Mouse (Mus musculus) stomach, embryonic 14.5 days (tissue): Measurements from ENCODE around the gene Gaa. TPM values are rescaled to one million over a fixed set of nuclear protein-coding genes. Genes with fewer than 3 reads are reported as not detected.

ENCODE experiments used
- ATAC-seq: fragments of 200-750 bp; cut with Nextera tagmentation; 2 replicates; pipeline ENCODE4 v1.8.0; 2017; ENCODE audit warnings: low read depth, moderate TSS enrichment; ENCODE audit not compliant: insufficient number of reproducible peaks, insufficient read depth, low FRiP score
- H3K27ac ChIP-seq: fragments of 300-500 bp; sonication (generic); 2 replicates; pipeline ENCODE4 v1.5.1; 2014; ENCODE audit warnings: mild to moderate bottlenecking, low read length, moderate library complexity, mixed read lengths
- H3K27me3 ChIP-seq: fragments of 300-500 bp; sonication (generic); 2 replicates; pipeline ENCODE4 v1.6.1; 2014; ENCODE audit warnings: low read length, control low read depth, mixed read lengths; ENCODE audit not compliant: control insufficient read depth, insufficient read depth
- H3K36me3 ChIP-seq: fragments of 300-500 bp; sonication (generic); 2 replicates; pipeline ENCODE4 v1.6.1; 2014; ENCODE audit warnings: mild to moderate bottlenecking, control low read depth, low read length, moderate library complexity, mixed read lengths; ENCODE audit not compliant: control insufficient read depth, insufficient read depth
- H3K4me1 ChIP-seq: fragments of 300-500 bp; sonication (generic); 2 replicates; pipeline ENCODE4 v1.6.1; 2014; ENCODE audit warnings: low read length, control low read depth, mixed read lengths; ENCODE audit not compliant: control insufficient read depth, insufficient read depth
- H3K4me2 ChIP-seq: fragments of 300-500 bp; sonication (generic); replicated peaks from 2 replicates; pipeline ENCODE4 v1.6.1; 2014; ENCODE audit warnings: low read depth, low read length, control low read depth
- H3K4me3 ChIP-seq: fragments of 300-500 bp; sonication (generic); 2 replicates; pipeline ENCODE4 v1.5.1; 2014; ENCODE audit warnings: low read depth, low read length, control low read depth
- H3K9ac ChIP-seq: fragments of 300-500 bp; sonication (generic); replicated peaks from 2 replicates; pipeline ENCODE4 v1.6.1; 2014; ENCODE audit warnings: low read depth, mild to moderate bottlenecking, control low read depth, low read length, moderate library complexity, mixed read lengths
- H3K9me3 ChIP-seq: fragments of 300-500 bp; sonication (generic); 2 replicates; pipeline ENCODE4 v1.6.1; 2016; ENCODE audit warnings: low read depth, low read length, control low read depth; ENCODE audit not compliant: control insufficient read depth
- WGBS: fragments of 180-500 bp; shearing (Covaris S2); extraction: QIAGEN DNeasy Blood & Tissue Kit; methylation state at CpG from one replicate; pipeline ENCODE4 v1.1.7; 2014; 5-methylcytosine and 5-hydroxymethylcytosine counted together
- polyA plus RNA-seq: library from polyadenylated mRNA; unstranded; fragments of >200 nt; fragmentation: Nextera tagmentation; extraction: Ambion mirVana; gene quantifications from 2 replicates; pipeline ENCODE4 v1.2.1, GENCODE M21; 2014

Gaa gene
- polyA plus RNA-seq, 1 experiment from 2014 or later, result 50.3 TPM

- peak within 1 kb of the TSS; percentile 98 for H3K4me2 ChIP-seq
- ATAC-seq, result peak; percentile 91
- WGBS, result under 1% methylated on average over 61 of the region's 66 CpGs
Observed at GRCm38 (mm10) chr11:119228091-119228781, 39.5 kb upstream of the Gaa start, which contains the start of the genes Tbc1d16 and Ccdc40. Gene Tbc1d16, minus strand, starts transcription at chr11:119228499. Gene Ccdc40, plus strand, starts transcription at chr11:119228572.

GRCm38 (mm10) chr11:119228846-119229626 lies 38.7 kb upstream of the Gaa start:
- Histone ChIP-seq H3K9ac (0 out of 2 replicates have a peak overlapping the region, but pooled peaks have one; percentile 66), H3K27ac (peak overlapping the region; percentile 48)

More at GRCm38 (mm10) chr11:119228091-119228781, 39.5 kb upstream of the Gaa start, which contains the start of the genes Tbc1d16 and Ccdc40:
- H3K9me3 ChIP-seq, result no peaks in the 10 kb centered on the region
- peaks cover 19% of the 10 kb centered on the region for H3K4me1 ChIP-seq
- no peaks in the 10 kb centered on the region for H3K27me3 ChIP-seq
- H3K27ac ChIP-seq, result peak within 1 kb of the TSS; percentile 52
- H3K36me3 ChIP-seq, result no peaks in the 10 kb centered on the region
- peak within 1 kb of the TSS; percentile 64 for H3K4me3 ChIP-seq
- peak within 1 kb of the TSS; percentile 66 for H3K9ac ChIP-seq

GRCm38 (mm10) chr11:119234770-119235169 lies 32.9 kb upstream of the Gaa start:
- Histone ChIP-seq H3K27ac (no peak overlapping the region), H3K27me3 (no peaks in the 10 kb centered on the region), H3K4me3 (no peak overlapping the region), H3K4me1 (peaks cover 7% of the 10 kb centered on the region; the same call in 1 of the 2 replicates), H3K9ac (no peak overlapping the region), H3K4me2 (no peak overlapping the region), H3K36me3 (no peaks in the 10 kb centered on the region), H3K9me3 (no peaks in the 10 kb centered on the region)
- no peak for ATAC-seq
- WGBS, result 90% methylated on average over 10 of the region's 10 CpGs

More at GRCm38 (mm10) chr11:119228846-119229626, 38.7 kb upstream of the Gaa start:
- Histone ChIP-seq H3K4me3 (peak overlapping the region; percentile 64), H3K4me2 (peak overlapping the region; percentile 98), H3K27me3 (no peaks in the 10 kb centered on the region), H3K4me1 (peaks cover 11% of the 10 kb centered on the region), H3K9me3 (no peaks in the 10 kb centered on the region), H3K36me3 (no peaks in the 10 kb centered on the region)
- 1% methylated on average over 34 of the region's 34 CpGs for WGBS
- ATAC-seq, result peak; percentile 60; the same call in 1 of the 2 replicates

GRCm38 (mm10) chr11:119235596-119235995 lies 32.1 kb upstream of the Gaa start:
- no peaks in the 10 kb centered on the region for H3K36me3 ChIP-seq
- no peaks in the 10 kb centered on the region for H3K9me3 ChIP-seq
- no peaks in the 10 kb centered on the region for H3K27me3 ChIP-seq
- no peak overlapping the region for H3K4me3 ChIP-seq
- ATAC-seq, result no peak
- H3K27ac ChIP-seq, result no peak overlapping the region
- H3K9ac ChIP-seq, result no peak overlapping the region
- 86% methylated on average over 4 of the region's 4 CpGs for whole genome bisulfite sequencing
- no peak overlapping the region for H3K4me2 ChIP-seq
- H3K4me1 ChIP-seq, result peaks cover 7% of the 10 kb centered on the region; the same call in 1 of the 2 replicates

GRCm38 (mm10) chr11:119236354-119236753 lies 31.3 kb upstream of the Gaa start:
- Histone ChIP-seq H3K36me3 (no peaks in the 10 kb centered on the region), H3K9me3 (no peaks in the 10 kb centered on the region), H3K4me2 (no peak overlapping the region), H3K4me3 (no peak overlapping the region), H3K4me1 (peaks cover 7% of the 10 kb centered on the region; the same call in 1 of the 2 replicates), H3K9ac (no peak overlapping the region), H3K27ac (no peak overlapping the region), H3K27me3 (no peaks in the 10 kb centered on the region)
- 25% methylated on average over 8 of the region's 8 CpGs for WGBS
- no peak for ATAC-seq

- no peaks in the 10 kb centered on the region for H3K27me3 ChIP-seq
- WGBS, result 65% methylated on average over 3 of the region's 3 CpGs
- peaks cover 7% of the 10 kb centered on the region; the same call in 1 of the 2 replicates for H3K4me1 ChIP-seq
- no peak overlapping the region for H3K27ac ChIP-seq
- no peaks in the 10 kb centered on the region for H3K9me3 ChIP-seq
- H3K4me2 ChIP-seq, result no peak overlapping the region
- no peak overlapping the region for H3K4me3 ChIP-seq
- no peak for ATAC-seq
- no peaks in the 10 kb centered on the region for H3K36me3 ChIP-seq
- H3K9ac ChIP-seq, result no peak overlapping the region
Observed at GRCm38 (mm10) chr11:119237007-119237406, 30.7 kb upstream of the Gaa start.

GRCm38 (mm10) chr11:119237568-119238304 lies 30.0 kb upstream of the Gaa start:
- Histone ChIP-seq H3K9me3 (no peaks in the 10 kb centered on the region), H3K4me2 (peak overlapping the region; percentile 56), H3K4me1 (peaks cover 7% of the 10 kb centered on the region; the same call in 1 of the 2 replicates), H3K9ac (no peak overlapping the region), H3K36me3 (no peaks in the 10 kb centered on the region), H3K27ac (0 out of 2 replicates have a peak overlapping the region, but pooled peaks have one; percentile 10), H3K27me3 (no peaks in the 10 kb centered on the region), H3K4me3 (peak overlapping the region; percentile 19; the same call in 1 of the 2 replicates)
- 25% methylated on average over 20 of the region's 20 CpGs for WGBS
- ATAC-seq, result peak; percentile 50

- Histone ChIP-seq H3K4me1 (peaks cover 7% of the 10 kb centered on the region; the same call in 1 of the 2 replicates), H3K9me3 (no peaks in the 10 kb centered on the region), H3K9ac (no peak overlapping the region), H3K27ac (no peak overlapping the region), H3K36me3 (no peaks in the 10 kb centered on the region), H3K27me3 (no peaks in the 10 kb centered on the region), H3K4me2 (peak overlapping the region; percentile 56), H3K4me3 (peak overlapping the region; percentile 19)
- ATAC-seq, result peak; percentile 70; the same call in 1 of the 2 replicates
- 3% methylated on average over 11 of the region's 11 CpGs for WGBS
Observed at GRCm38 (mm10) chr11:119238305-119238721, 29.4 kb upstream of the Gaa start.
